Mouse (Mus musculus): ENCODE measurements around the gene Cdca7.
A peak's percentile ranks its signal among the peaks of the same experiment; 100 is the strongest.

Gene Cdca7

DNA sequence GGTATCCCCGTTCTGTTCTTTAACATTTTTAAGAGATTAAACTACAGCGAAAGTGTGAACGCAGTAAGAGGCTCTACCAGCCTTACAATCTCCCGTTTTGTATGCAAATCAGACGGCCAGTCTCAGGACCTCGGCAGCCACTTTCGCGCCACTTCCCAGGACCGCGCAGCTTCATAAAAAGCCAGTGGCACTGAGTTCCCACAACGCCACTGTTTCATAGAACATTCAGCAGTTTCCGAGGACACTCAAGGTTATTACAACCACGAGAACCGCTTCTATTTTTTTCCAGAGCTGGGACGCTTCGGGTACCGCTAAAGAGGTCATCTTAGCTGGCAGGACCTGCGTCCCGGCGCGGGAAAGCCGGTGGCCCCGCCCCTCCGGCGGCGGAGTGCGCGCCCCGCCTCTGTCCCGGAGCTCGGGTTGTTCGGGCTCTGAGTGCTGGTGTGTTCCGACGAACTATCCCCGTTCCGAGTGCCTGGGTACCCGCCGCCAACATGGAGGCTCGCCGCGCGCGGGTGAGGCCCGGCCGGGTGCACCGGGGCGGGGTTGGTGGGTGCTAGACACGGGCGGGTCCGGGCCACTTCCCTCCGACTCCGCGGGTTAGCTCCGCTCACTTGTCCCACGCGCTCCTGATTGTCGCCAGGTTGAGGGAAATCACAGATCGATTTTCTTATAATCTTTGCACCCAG, at the start of gene Cdca7:
Gene Cdca7, plus strand, starts transcription at position 363 of the 689 bp plus-strand sequence.
- peak; percentile 76 for DNase-seq (ENCODE audit: low read depth, low spot score)
- no peaks in the 10 kb centered on the region for H3K36me3 ChIP-seq (ENCODE audit: control insufficient read depth, insufficient read depth, low read length, poor library complexity, severe bottlenecking)
- no peaks in the 10 kb centered on the region; the same call in none of the 2 replicates for H3K27me3 ChIP-seq (ENCODE audit: control insufficient read depth, insufficient read depth, low read length, poor library complexity, severe bottlenecking)

DNA sequence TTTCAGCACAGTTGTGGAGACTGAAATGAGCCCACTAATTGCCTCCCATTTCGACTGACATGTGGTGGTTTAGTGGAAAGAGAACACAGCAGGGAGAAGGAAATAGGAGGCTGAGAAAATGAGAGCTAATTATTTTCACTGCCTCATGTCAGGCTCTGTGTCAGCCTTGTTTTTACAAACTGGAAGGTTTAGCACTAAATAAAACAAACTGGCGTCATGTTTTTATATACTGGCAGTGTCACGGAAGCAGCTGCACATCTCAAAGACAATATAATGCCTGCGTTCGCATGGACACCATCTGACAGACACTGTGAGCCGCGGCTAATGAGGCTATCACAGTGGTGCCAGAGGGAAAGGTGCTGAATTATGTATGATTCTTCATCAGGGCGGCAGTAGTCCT, 49.2 kb upstream of the Cdca7 start:
- DNase-seq (ENCODE audit: low read depth, low spot score), result no peak
- no peaks in the 10 kb centered on the region for H3K27me3 ChIP-seq (ENCODE audit: control insufficient read depth, insufficient read depth, low read length, poor library complexity, severe bottlenecking)
- H3K36me3 ChIP-seq (ENCODE audit: control insufficient read depth, insufficient read depth, low read length, poor library complexity, severe bottlenecking), result no peaks in the 10 kb centered on the region

DNA sequence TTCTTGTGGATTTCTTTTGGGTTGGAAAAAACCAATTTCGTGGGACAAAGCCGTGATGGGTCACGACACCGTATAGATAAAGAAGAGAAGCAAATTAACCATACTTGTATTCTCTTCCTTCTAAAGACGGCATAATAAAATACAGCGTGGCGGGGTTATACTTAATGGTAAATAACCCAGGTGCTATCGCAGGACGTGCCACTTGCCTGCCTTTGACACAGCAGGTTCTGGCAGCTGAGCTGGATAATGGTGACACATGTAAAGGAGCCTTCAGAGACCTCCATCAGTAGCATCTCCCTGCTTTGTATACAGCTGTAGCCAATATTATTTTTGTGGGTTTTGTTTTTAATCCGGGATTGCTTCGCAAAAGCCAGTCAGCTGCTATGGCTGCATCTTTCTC, 48.7 kb upstream of the Cdca7 start:
- Histone ChIP-seq H3K27me3 (ENCODE audit: control insufficient read depth, insufficient read depth, low read length, poor library complexity, severe bottlenecking) (no peaks in the 10 kb centered on the region), H3K36me3 (ENCODE audit: control insufficient read depth, insufficient read depth, low read length, poor library complexity, severe bottlenecking) (no peaks in the 10 kb centered on the region)
- DNase-seq (ENCODE audit: low read depth, low spot score), result no peak

DNA sequence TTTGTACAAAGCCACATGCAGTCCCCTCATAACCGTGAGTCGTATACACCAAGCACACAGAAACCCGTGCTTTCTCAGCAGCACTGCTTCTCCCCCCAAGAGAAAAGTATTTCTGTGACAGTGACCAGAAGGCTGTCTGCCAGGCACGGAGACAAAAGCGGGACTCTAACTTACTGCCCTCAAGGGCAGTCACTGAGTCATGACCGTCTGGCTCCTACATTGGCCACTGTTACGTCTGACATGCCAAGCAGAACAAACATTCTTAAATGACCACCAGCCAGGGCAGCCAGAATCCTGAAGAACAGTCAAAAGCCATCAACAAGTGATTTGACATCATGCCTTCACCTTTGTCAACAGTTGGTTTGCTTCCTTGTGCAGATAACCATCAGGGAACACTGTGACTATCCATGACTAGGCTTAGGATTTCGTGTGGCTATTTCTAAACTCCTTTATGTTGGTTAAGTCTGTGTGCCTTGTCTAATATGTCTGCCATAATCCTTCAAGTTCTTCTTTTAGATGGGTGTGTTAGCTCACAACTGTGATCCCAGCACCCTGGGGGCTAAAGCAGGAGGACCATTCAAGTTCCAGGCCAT, 36.9 kb upstream of the Cdca7 start:
- Histone ChIP-seq H3K36me3 (ENCODE audit: control insufficient read depth, insufficient read depth, low read length, poor library complexity, severe bottlenecking) (no peaks in the 10 kb centered on the region), H3K27me3 (ENCODE audit: control insufficient read depth, insufficient read depth, low read length, poor library complexity, severe bottlenecking) (no peaks in the 10 kb centered on the region)
- DNase-seq (ENCODE audit: low read depth, low spot score), result no peak

DNA sequence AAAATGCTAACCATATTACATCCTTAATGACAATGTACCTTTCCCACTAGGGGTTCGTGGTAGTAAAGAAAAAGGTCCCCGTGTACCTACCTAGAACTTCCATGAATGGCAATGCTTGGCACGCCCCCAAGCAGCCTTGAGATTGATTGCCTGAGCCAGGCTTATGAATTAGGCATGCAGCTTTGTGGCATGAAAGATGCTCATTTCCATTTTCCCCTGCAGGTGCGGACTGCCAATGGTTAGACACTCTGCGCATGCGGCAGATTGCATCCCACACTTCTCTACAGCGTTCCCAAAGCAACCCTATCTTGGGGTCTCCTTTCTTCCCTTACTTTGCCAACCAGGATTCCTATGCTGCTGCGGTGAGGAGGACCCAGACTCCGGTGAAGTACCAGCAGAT, 34.9 kb upstream of the Cdca7 start:
- H3K27me3 ChIP-seq (ENCODE audit: control insufficient read depth, insufficient read depth, low read length, poor library complexity, severe bottlenecking), result no peaks in the 10 kb centered on the region
- DNase-seq (ENCODE audit: low read depth, low spot score), result no peak
- no peaks in the 10 kb centered on the region for H3K36me3 ChIP-seq (ENCODE audit: control insufficient read depth, insufficient read depth, low read length, poor library complexity, severe bottlenecking)

DNA sequence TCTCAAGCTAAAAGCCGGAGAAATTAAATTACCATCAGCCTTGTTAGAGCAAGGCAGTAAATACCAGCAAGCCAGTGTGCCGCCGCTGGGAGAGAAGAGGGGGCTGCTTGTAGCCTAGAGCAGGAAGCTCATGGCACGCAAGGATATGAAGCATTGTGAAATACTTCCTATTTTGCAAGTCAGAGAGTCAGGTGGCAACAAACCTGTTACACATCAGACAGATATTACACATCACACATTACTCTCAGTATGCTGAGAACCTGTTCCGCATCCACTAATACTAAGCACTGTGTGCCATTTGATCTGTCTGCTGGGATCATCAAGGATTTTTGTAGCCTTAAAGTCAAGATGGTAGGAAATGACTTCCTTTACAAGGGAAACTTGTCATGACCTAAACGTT, 33.1 kb upstream of the Cdca7 start:
- no peak for DNase-seq (ENCODE audit: low read depth, low spot score)
- Histone ChIP-seq H3K36me3 (ENCODE audit: control insufficient read depth, insufficient read depth, low read length, poor library complexity, severe bottlenecking) (no peaks in the 10 kb centered on the region), H3K27me3 (ENCODE audit: control insufficient read depth, insufficient read depth, low read length, poor library complexity, severe bottlenecking) (no peaks in the 10 kb centered on the region)

DNA sequence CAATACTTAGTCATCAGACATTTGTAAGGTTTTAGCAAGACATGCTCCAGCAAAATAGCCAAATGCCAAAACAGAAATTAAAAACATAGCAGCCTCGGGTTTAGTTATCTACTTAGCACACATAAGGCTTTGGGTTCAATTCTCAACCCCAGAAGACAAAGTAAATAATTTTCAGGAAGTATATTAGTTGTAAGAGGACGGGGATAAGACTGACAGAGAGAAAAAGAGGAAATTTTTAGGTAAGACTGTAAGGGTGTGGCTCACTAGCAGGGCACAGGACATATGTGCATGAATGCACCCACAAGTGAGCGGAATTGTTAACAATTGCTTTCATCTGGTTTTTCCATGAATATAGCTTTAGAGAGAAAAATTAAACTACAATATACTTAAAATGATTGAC, 32.0 kb upstream of the Cdca7 start:
- H3K36me3 ChIP-seq (ENCODE audit: control insufficient read depth, insufficient read depth, low read length, poor library complexity, severe bottlenecking), result no peaks in the 10 kb centered on the region
- DNase-seq (ENCODE audit: low read depth, low spot score), result no peak
- H3K27me3 ChIP-seq (ENCODE audit: control insufficient read depth, insufficient read depth, low read length, poor library complexity, severe bottlenecking), result no peaks in the 10 kb centered on the region

DNA sequence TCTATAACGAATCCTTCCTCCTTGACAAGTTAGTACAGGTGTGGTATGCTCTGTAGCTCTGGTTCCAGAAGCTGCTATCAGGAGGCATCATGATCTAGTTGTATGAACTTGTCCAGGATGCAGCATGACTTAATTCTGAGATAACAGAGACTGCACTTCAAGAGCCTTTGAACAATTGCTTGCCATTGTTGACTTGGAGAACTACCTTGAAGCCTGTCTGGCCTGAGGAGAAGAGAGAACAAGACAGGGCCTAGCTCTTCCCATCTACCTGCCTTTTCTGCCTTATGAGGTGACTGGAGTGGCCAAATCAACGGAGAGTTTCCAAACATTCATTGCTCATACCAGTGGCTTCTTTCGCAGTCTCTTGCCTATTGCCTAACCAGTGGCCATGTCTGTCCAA, 29.9 kb upstream of the Cdca7 start:
- H3K27me3 ChIP-seq (ENCODE audit: control insufficient read depth, insufficient read depth, low read length, poor library complexity, severe bottlenecking), result no peaks in the 10 kb centered on the region
- H3K36me3 ChIP-seq (ENCODE audit: control insufficient read depth, insufficient read depth, low read length, poor library complexity, severe bottlenecking), result no peaks in the 10 kb centered on the region
- DNase-seq (ENCODE audit: low read depth, low spot score), result no peak

DNA sequence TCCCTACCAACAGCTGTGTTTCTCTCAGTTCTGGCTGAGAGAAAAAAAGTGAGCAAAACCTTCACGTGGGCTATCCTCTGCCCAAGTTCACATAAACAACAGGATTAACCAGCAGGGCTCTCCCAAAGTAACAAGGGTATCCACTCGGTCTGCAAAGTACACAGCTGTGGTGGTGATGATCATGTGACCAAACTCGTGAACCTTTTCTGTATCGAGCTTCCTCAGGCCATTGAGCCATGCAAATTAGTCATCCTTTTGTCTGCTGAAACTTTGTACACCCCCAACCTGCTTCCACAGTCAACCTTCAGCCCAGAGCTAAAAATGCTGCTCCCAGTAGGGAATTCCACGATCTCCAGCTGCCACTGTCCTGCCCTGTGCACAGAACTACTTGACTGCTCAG, 29.3 kb upstream of the Cdca7 start:
- Histone ChIP-seq H3K36me3 (ENCODE audit: control insufficient read depth, insufficient read depth, low read length, poor library complexity, severe bottlenecking) (no peaks in the 10 kb centered on the region), H3K27me3 (ENCODE audit: control insufficient read depth, insufficient read depth, low read length, poor library complexity, severe bottlenecking) (no peaks in the 10 kb centered on the region)
- DNase-seq (ENCODE audit: low read depth, low spot score), result peak; percentile 12

DNA sequence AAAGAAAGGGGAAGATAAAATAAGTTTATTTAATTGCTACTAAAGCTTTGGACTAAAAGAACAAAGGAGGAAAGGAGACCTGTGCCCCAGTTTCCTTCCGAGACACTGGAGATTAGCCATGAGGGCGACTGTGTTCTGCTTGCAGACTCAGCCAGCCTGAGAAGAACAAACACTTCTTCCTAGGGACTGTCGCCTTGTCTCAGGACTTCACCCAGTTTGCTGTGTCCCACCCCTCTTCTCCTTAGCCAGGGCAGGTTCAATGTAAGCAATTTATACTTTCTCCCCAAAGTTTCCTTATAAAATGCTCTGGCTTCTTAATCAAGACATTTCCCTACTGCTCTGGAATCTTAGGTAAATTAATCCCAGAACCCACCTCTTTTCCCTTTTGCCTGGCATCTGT, 22.4 kb upstream of the Cdca7 start:
- H3K36me3 ChIP-seq (ENCODE audit: control insufficient read depth, insufficient read depth, low read length, poor library complexity, severe bottlenecking), result no peaks in the 10 kb centered on the region
- no peaks in the 10 kb centered on the region for H3K27me3 ChIP-seq (ENCODE audit: control insufficient read depth, insufficient read depth, low read length, poor library complexity, severe bottlenecking)
- DNase-seq (ENCODE audit: low read depth, low spot score), result no peak

DNA sequence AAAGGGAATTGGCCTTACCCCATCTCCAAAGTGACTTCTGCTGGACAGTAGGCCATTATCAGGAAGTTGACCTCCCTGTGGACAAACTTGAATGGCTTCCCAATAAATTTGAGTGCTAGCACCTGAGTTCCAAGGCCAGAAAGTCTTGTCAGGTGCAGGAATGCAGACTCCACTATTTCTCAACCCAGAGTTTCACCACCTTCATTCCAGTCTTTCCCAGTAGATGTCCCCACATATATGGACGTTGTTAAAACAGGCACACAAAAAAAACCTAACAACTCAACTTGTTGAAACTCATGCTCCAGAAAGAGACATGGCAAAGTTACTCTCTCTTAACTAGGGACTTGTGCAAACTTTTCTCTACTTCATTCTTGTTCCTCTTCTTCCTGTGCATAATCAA, 19.8 kb upstream of the Cdca7 start:
- DNase-seq (ENCODE audit: low read depth, low spot score), result no peak
- H3K27me3 ChIP-seq (ENCODE audit: control insufficient read depth, insufficient read depth, low read length, poor library complexity, severe bottlenecking), result no peaks in the 10 kb centered on the region
- no peaks in the 10 kb centered on the region for H3K36me3 ChIP-seq (ENCODE audit: control insufficient read depth, insufficient read depth, low read length, poor library complexity, severe bottlenecking)

DNA sequence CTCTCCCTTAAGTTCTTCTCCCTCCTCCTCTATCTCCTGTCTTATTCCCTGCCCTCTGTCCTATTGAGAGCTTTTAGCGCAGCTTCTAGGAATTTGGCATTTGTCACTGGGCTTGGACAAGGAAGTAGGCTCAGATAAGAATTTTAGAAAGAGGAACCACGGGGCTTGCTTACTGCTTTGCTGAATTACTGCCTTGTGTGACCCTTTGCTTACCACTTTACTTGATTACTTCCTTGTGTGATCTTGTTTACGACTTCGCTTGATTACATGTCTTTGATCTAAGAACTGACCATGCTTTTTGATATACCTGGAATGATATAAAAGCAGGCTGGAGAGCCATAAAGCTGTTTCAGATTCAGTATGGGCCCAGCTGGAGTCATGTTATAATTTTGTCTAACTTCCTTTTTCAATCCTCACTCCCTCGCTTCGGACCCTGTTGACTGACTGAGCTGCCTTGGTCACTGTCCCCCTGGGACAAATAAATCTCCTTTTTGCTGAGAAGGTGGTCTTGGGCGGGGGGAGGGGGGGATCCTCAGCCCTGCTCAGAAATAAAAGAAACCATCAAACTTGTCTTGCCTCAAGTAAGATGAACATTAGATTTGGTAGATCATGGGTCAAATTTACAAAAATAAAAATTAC, 11.5 kb upstream of the Cdca7 start:
- peak; percentile 11 for DNase-seq (ENCODE audit: low read depth, low spot score)
- Histone ChIP-seq H3K36me3 (ENCODE audit: control insufficient read depth, insufficient read depth, low read length, poor library complexity, severe bottlenecking) (no peaks in the 10 kb centered on the region), H3K27me3 (ENCODE audit: control insufficient read depth, insufficient read depth, low read length, poor library complexity, severe bottlenecking) (no peaks in the 10 kb centered on the region)

DNA sequence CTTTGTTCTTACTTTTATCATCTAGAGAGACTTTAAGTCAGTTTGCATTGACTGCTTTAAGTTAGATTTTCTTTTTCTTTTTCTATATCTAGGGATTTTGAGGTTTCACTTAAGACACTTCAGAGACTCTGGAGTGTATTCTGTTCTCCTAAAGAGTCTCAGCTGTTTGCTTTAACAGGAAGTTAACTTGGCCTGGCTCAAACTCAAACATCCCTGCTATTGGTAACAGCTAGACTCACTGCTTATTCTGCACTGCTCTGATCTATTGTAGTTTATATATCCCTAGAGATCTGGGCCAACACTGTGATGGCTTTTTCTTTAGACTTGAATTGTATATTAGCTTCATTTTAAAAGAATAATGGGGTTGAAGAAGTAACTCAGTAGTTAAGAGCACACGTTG, 8.4 kb upstream of the Cdca7 start:
- DNase-seq (ENCODE audit: low read depth, low spot score), result no peak
- no peaks in the 10 kb centered on the region for H3K27me3 ChIP-seq (ENCODE audit: control insufficient read depth, insufficient read depth, low read length, poor library complexity, severe bottlenecking)
- no peaks in the 10 kb centered on the region for H3K36me3 ChIP-seq (ENCODE audit: control insufficient read depth, insufficient read depth, low read length, poor library complexity, severe bottlenecking)

DNA sequence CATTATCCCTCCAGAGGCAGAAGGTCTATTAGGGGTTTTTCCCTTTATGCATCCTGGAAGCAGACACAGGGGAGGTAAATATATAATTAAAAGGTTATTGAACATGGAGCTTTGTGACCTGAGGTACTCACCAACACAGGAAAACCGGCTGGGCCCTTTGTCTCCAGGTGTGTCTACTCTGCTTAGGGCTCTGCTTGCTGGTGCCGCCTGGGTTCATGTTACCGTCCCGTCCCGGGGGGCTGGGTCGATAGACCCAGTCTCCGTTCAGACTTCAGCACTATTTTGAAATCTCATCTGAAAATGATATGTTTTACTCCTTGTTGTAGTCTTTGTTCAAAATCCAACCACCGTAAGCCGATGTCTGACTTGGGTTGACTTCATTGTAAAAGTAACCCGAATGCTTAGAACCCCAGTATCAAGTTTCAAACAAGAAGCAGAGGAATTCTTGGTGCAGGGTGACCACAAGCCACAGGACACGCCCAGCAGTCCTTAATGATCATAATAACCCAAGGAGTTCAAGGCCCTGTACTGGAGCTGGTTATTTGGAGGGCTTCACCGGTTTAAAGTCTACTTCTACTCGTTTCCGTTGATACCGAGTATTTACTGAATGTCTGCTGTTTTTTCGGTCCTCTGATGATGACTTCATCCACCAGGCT, 4.4 kb upstream of the Cdca7 start:
- DNase-seq (ENCODE audit: low read depth, low spot score), result no peak
- H3K27me3 ChIP-seq (ENCODE audit: control insufficient read depth, insufficient read depth, low read length, poor library complexity, severe bottlenecking), result no peaks in the 10 kb centered on the region; the same call in 1 of the 2 replicates
- no peaks in the 10 kb centered on the region for H3K36me3 ChIP-seq (ENCODE audit: control insufficient read depth, insufficient read depth, low read length, poor library complexity, severe bottlenecking)
